In genomic region chr2:84479036-84479435, GRCm38 (mm10) we compare ENCODE assay signal across 8 mouse cellular contexts. TPM values are rescaled to one million over a fixed set of nuclear protein-coding genes. Genes with fewer than 3 reads are reported as not detected.
A peak's percentile ranks its signal among the peaks of the same experiment; 100 is the strongest.
DNase-seq lines count a peak whose midpoint lies in the region; ATAC-seq and TF ChIP-seq lines count a peak whose summit lies in the region.

No protein-coding gene starts in this region.

- WGBS in kidney, adult 2 months, result 21% methylated on average over 3 of the region's 3 CpGs
- WGBS in kidney, embryonic 14.5 days, result 25% methylated on average over 3 of the region's 3 CpGs
- 15% methylated on average over 3 of the region's 3 CpGs for WGBS in heart, embryonic 10.5 days

- H3K36me3 ChIP-seq in kidney, adult 2 months (ENCODE audit: control insufficient read depth, insufficient read depth, low read length), result no peaks in the 10 kb centered on the region
- H3K36me3 ChIP-seq in kidney, embryonic 14.5 days (ENCODE audit: control insufficient read depth, insufficient read depth, low read length), result no peaks in the 10 kb centered on the region
- no peaks in the 10 kb centered on the region for H3K36me3 ChIP-seq in heart, embryonic 10.5 days

- no peak for ATAC-seq in kidney, embryonic 14.5 days (ENCODE audit: low FRiP score, low TSS enrichment)

- TF ChIP-seq CTCF in kidney, adult 2 months (conservative IDR thresholded peaks at IDR 0.05; ENCODE audit: insufficient read depth, insufficient read length, low read depth, low read length), result no peak; the same call in 1 of the 2 replicates
- TF ChIP-seq CTCF in bone marrow macrophage, adult 2 months (IDR thresholded peaks at IDR 0.05; ENCODE audit: low read depth, low read length), result no peak

- no peak overlapping the region for H3K9ac ChIP-seq in kidney, embryonic 14.5 days (ENCODE audit: low read depth, low read length)

- H3K27ac ChIP-seq in kidney, adult 2 months (ENCODE audit: insufficient read depth, low read depth, low read length), result no peak overlapping the region
- H3K27ac ChIP-seq in kidney, embryonic 14.5 days (ENCODE audit: low read depth, low read length), result no peak overlapping the region
- H3K27ac ChIP-seq in bone marrow macrophage, adult 2 months (ENCODE audit: insufficient read depth, low read depth, low read length), result no peak overlapping the region
- H3K27ac ChIP-seq in heart, embryonic 10.5 days, result peak overlapping the region; percentile 47; the same call in 1 of the 2 replicates

- intact Hi-C loops in left cerebral cortex, postnatal 14 days (cut with DNase I), result no loop called here

- no peaks in the 10 kb centered on the region for H3K4me1 ChIP-seq in kidney, adult 2 months (ENCODE audit: control insufficient read depth, insufficient read depth, low read length)
- H3K4me1 ChIP-seq in kidney, embryonic 14.5 days (ENCODE audit: control insufficient read depth, insufficient read depth, low read length), result no peaks in the 10 kb centered on the region
- H3K4me1 ChIP-seq in bone marrow macrophage, adult 2 months (ENCODE audit: control insufficient read depth, insufficient read depth, low read length), result no peaks in the 10 kb centered on the region
- peaks cover 27% of the 10 kb centered on the region for H3K4me1 ChIP-seq in heart, embryonic 10.5 days

- DNase-seq in kidney, adult 2 months, result peak; percentile 65
- peak; percentile 46 to 68 for DNase-seq in CD8-positive naive resting alpha-beta T cell, adult 2 months (ENCODE audit: low read depth in 2 of 2, low spot score in 2 of 2)
- no peak for DNase-seq in heart, embryonic 10.5 days (ENCODE audit: low spot score)
- DNase-seq in left cerebral cortex, postnatal 14 days (ENCODE audit: low spot score in 2 of 2), result peak; percentile 49 to 62
- DNase-seq in retina, adult 2 months (ENCODE audit: low read depth, low spot score), result peak; percentile 18
- no peak for DNase-seq in frontal cortex, postnatal 14 days (ENCODE audit: low spot score in 2 of 2)

- H3K27me3 ChIP-seq in kidney, adult 2 months (replicated peaks; ENCODE audit: control insufficient read depth, insufficient read depth, low read length), result no peaks in the 10 kb centered on the region
- H3K27me3 ChIP-seq in kidney, embryonic 14.5 days (ENCODE audit: control insufficient read depth, insufficient read depth, low read length), result no peaks in the 10 kb centered on the region
- H3K27me3 ChIP-seq in heart, embryonic 10.5 days (ENCODE audit: insufficient read depth, poor library complexity, severe bottlenecking), result no peaks in the 10 kb centered on the region

- H3K4me2 ChIP-seq in kidney, embryonic 14.5 days (replicated peaks; ENCODE audit: low read depth, low read length), result no peak overlapping the region

- TF ChIP-seq POLR2A in kidney, adult 2 months (IDR thresholded peaks at IDR 0.05; ENCODE audit: low read depth, low read length), result no peak
- TF ChIP-seq POLR2A in bone marrow macrophage, adult 2 months (IDR thresholded peaks at IDR 0.05; ENCODE audit: borderline replicate concordance, low read depth, low read length), result no peak

- no peaks in the 10 kb centered on the region for H3K9me3 ChIP-seq in kidney, embryonic 14.5 days (ENCODE audit: control insufficient read depth, low read length)
- H3K9me3 ChIP-seq in heart, embryonic 10.5 days, result no peaks in the 10 kb centered on the region

- H3K4me3 ChIP-seq in kidney, adult 2 months (ENCODE audit: insufficient read depth, low read depth, low read length), result no peak overlapping the region
- no peak overlapping the region for H3K4me3 ChIP-seq in kidney, embryonic 14.5 days (ENCODE audit: low read length)
- peak overlapping the region; percentile 26 for H3K4me3 ChIP-seq in bone marrow macrophage, adult 2 months (ENCODE audit: insufficient read depth, low read length)
- no peak overlapping the region for H3K4me3 ChIP-seq in heart, embryonic 10.5 days

RNA-seq across cellular contexts. Expression of gene Tfpi, which starts 2.5 kb away (rescaled TPM):
- polyA plus RNA-seq in kidney, adult 2 months (2012; rRNA removed), result 4.4 and 6.9 TPM in 2 replicates
- 31.5 and 38.1 TPM in 2 replicates for polyA plus RNA-seq in kidney, embryonic 14.5 days (2014; fragmentation: Nextera tagmentation; extraction: Ambion mirVana)
- 21.5 and 25.5 TPM in 2 replicates for polyA plus RNA-seq in bone marrow macrophage, adult 2 months (2012; ENCODE audit: insufficient read depth, insufficient read length, missing spikeins)
- polyA plus RNA-seq in heart, embryonic 10.5 days (2016; fragmentation: Nextera tagmentation; extraction: Ambion mirVana), result 56.5 and 68.8 TPM in 2 replicates
- 1 to 10 TPM; 6.5 to 7.2 TPM for total RNA-seq in left cerebral cortex, postnatal 14 days (2021)

RNA-seq across cellular contexts. Expression of gene Calcrl, which starts 53.8 kb away (rescaled TPM):
- polyA plus RNA-seq in kidney, adult 2 months (2012; rRNA removed), result 6.6 and 9.8 TPM in 2 replicates
- polyA plus RNA-seq in kidney, embryonic 14.5 days (2014; fragmentation: Nextera tagmentation; extraction: Ambion mirVana), result 43.9 and 82.9 TPM in 2 replicates
- polyA plus RNA-seq in bone marrow macrophage, adult 2 months (2012; ENCODE audit: insufficient read depth, insufficient read length, missing spikeins), result 23.2 and 29.1 TPM in 2 replicates
- 37.7 and 52.7 TPM in 2 replicates for polyA plus RNA-seq in heart, embryonic 10.5 days (2016; fragmentation: Nextera tagmentation; extraction: Ambion mirVana)
- total RNA-seq in left cerebral cortex, postnatal 14 days (2021), result 1 to 10 TPM; 7.9 to 9.1 TPM

Comparison
In these comparisons a context has a peak if more than half of its experiments do, and no peak if none do; other contexts are left out.
1. DNase-seq: peak in kidney, adult 2 months (single experiment), CD8-positive naive resting alpha-beta T cell, adult 2 months (2 of 2), left cerebral cortex, postnatal 14 days (2 of 2) and retina, adult 2 months (single experiment); none in heart, embryonic 10.5 days (single experiment) and frontal cortex, postnatal 14 days (0 of 2).